ENCODE assay signal across 24 mouse cellular contexts in the genomic region with DNA sequence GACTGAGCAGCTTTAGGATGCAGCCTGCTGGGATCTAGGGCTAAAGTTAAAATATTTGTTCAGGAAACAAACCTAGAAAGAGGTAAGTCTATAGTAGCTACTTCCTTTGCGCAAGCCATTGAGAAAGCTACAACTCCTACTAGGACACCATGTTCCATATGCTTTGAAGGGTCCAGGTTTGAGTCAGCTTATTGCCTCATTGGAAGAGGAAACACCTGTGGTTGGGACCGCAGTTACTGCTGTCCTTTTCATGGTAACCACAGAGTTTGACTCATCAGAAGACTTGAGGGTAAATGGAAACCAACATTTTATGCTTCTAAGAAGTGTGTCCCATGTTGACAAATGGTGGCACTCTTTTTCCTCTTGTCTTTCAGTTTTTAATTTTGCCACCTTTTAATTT.
DNase-seq lines count a peak whose midpoint lies in the region; ATAC-seq and TF ChIP-seq lines count a peak whose summit lies in the region.
"Had no signal": no experiment of that assay in that cellular context is flagged by ENCODE, and none has a peak within 500 bp of the region (broad histone marks: within the 10 kb centered on the region; RNA-seq: fewer than 3 reads in every experiment).

No protein-coding gene starts in this region.

- no peak for DNase-seq in liver, postnatal 0 days
- peak; percentile 77 for DNase-seq in 416B (ENCODE audit: low read depth)
- DNase-seq in layer of hippocampus, postnatal 25 days (ENCODE audit: extremely low spot score in 1 of 2, low spot score in 1 of 2): no peak
- DNase-seq in forebrain, postnatal 0 days: no peak
- DNase-seq: adrenal gland, adult 8-10 months; adrenal gland, postnatal 14 days; adrenal gland, postnatal 36 days; cerebellum, adult 11 months; cerebellum, adult 18-20 months; cerebellum, adult 8-10 months; cerebellum, adult 9-11 months; cerebellum, postnatal 14 days; cerebellum, postnatal 36 days had no signal

- H3K9ac ChIP-seq in liver, postnatal 0 days (replicated peaks): no peak overlapping the region
- no peak overlapping the region for H3K9ac ChIP-seq in liver, embryonic 12.5 days
- no peak overlapping the region for H3K9ac ChIP-seq in forebrain, postnatal 0 days
- H3K9ac ChIP-seq: embryonic facial prominence, embryonic 12.5 days; forebrain, embryonic 13.5 days; forebrain, embryonic 15.5 days had no signal

- H3K4me2 ChIP-seq in liver, postnatal 0 days (ENCODE audit: low read depth, low read length): no peak overlapping the region
- H3K4me2 ChIP-seq in liver, embryonic 12.5 days: no peak overlapping the region
- no peak overlapping the region for H3K4me2 ChIP-seq in forebrain, postnatal 0 days (ENCODE audit: low read depth)
- H3K4me2 ChIP-seq: embryonic facial prominence, embryonic 12.5 days; forebrain, embryonic 13.5 days; forebrain, embryonic 15.5 days had no signal

- TF ChIP-seq CTCF in liver, postnatal 0 days (IDR thresholded peaks at IDR 0.05; ENCODE audit: low read depth): no peak
- no peak for TF ChIP-seq CTCF in forebrain, postnatal 0 days (IDR thresholded peaks at IDR 0.05; ENCODE audit: low read depth)

- H3K4me3 ChIP-seq in liver, postnatal 0 days (ENCODE audit: low read depth, low read length): no peak overlapping the region
- H3K4me3 ChIP-seq in liver, embryonic 12.5 days: no peak overlapping the region
- no peak overlapping the region for H3K4me3 ChIP-seq in forebrain, postnatal 0 days (ENCODE audit: low read depth, low read length)
- H3K4me3 ChIP-seq: embryonic facial prominence, embryonic 10.5 days; embryonic facial prominence, embryonic 12.5 days; forebrain, embryonic 13.5 days; forebrain, embryonic 15.5 days had no signal

- TF ChIP-seq EP300 in liver, postnatal 0 days (IDR thresholded peaks at IDR 0.05; ENCODE audit: low read depth): no peak

- no peaks in the 10 kb centered on the region for H3K9me3 ChIP-seq in liver, postnatal 0 days (ENCODE audit: low read length)
- no peaks in the 10 kb centered on the region for H3K9me3 ChIP-seq in liver, embryonic 12.5 days (replicated peaks)
- no peaks in the 10 kb centered on the region for H3K9me3 ChIP-seq in forebrain, postnatal 0 days (ENCODE audit: low read length)
- H3K9me3 ChIP-seq: embryonic facial prominence, embryonic 10.5 days; embryonic facial prominence, embryonic 12.5 days; forebrain, embryonic 13.5 days; forebrain, embryonic 15.5 days; G1E had no signal

- no peak overlapping the region for H3K27ac ChIP-seq in liver, postnatal 0 days (ENCODE audit: low read depth)
- H3K27ac ChIP-seq in liver, embryonic 12.5 days: no peak overlapping the region
- no peak overlapping the region for H3K27ac ChIP-seq in forebrain, postnatal 0 days (ENCODE audit: low read depth, low read length)
- H3K27ac ChIP-seq: embryonic facial prominence, embryonic 10.5 days; embryonic facial prominence, embryonic 12.5 days; forebrain, embryonic 13.5 days; forebrain, embryonic 15.5 days had no signal

- H3K36me3 ChIP-seq in liver, postnatal 0 days (replicated peaks; ENCODE audit: insufficient read depth, low read length): no peaks in the 10 kb centered on the region
- H3K36me3 ChIP-seq in liver, embryonic 12.5 days: no peaks in the 10 kb centered on the region
- H3K36me3 ChIP-seq in forebrain, postnatal 0 days (ENCODE audit: insufficient read depth): no peaks in the 10 kb centered on the region
- H3K36me3 ChIP-seq: embryonic facial prominence, embryonic 10.5 days; embryonic facial prominence, embryonic 12.5 days; forebrain, embryonic 15.5 days; G1E had no signal

- H3K4me1 ChIP-seq in liver, postnatal 0 days (ENCODE audit: insufficient read depth): no peaks in the 10 kb centered on the region
- H3K4me1 ChIP-seq in liver, embryonic 12.5 days: no peaks in the 10 kb centered on the region
- H3K4me1 ChIP-seq in forebrain, postnatal 0 days (ENCODE audit: insufficient read depth): no peaks in the 10 kb centered on the region
- H3K4me1 ChIP-seq: embryonic facial prominence, embryonic 12.5 days had no signal

- 0 out of 2 replicates have a peak, but pooled peaks have one; percentile 19 for ATAC-seq in liver, postnatal 0 days
- ATAC-seq in liver, embryonic 12.5 days: no peak
- ATAC-seq in common myeloid progenitor, adult 5-6 weeks (replicated peaks; ENCODE audit: low read depth, poor library complexity, severe bottlenecking): peak; percentile 50; the same call in 1 of the 2 replicates
- peak; percentile 60 for ATAC-seq in megakaryocyte progenitor cell, adult 5-6 weeks (replicated peaks; ENCODE audit: poor library complexity)
- no peak for ATAC-seq in forebrain, postnatal 0 days
- ATAC-seq: activated CD4-positive, CD25-positive, alpha-beta regulatory T cell, adult 4 months; forebrain, embryonic 13.5 days; forebrain, embryonic 15.5 days; Patski had no signal

- 64% methylated on average over 2 of the region's 2 CpGs for WGBS in liver, postnatal 0 days (ENCODE audit: insufficient replicate concordance)
- WGBS in liver, embryonic 12.5 days (ENCODE audit: insufficient replicate concordance): 69% methylated on average over 2 of the region's 2 CpGs
- WGBS in forebrain, postnatal 0 days: 99% methylated on average over 2 of the region's 2 CpGs

- no peaks in the 10 kb centered on the region for H3K27me3 ChIP-seq in liver, postnatal 0 days (ENCODE audit: insufficient read depth, low read length)
- no peaks in the 10 kb centered on the region for H3K27me3 ChIP-seq in liver, embryonic 12.5 days (replicated peaks)
- H3K27me3 ChIP-seq in forebrain, postnatal 0 days (ENCODE audit: insufficient read depth, low read length): peaks cover 8% of the 10 kb centered on the region; the same call in 1 of the 2 replicates
- H3K27me3 ChIP-seq: CH12.LX; embryonic facial prominence, embryonic 12.5 days had no signal

Comparison
In these comparisons a context has a peak if more than half of its experiments do, and no peak if none do; other contexts are left out.
1. ATAC-seq: peak in liver, postnatal 0 days (single experiment), common myeloid progenitor, adult 5-6 weeks (single experiment) and megakaryocyte progenitor cell, adult 5-6 weeks (single experiment); none in liver, embryonic 12.5 days (single experiment) and forebrain, postnatal 0 days (single experiment).